Mouse (Mus musculus) T-helper 1 cell (primary cell): ENCODE results near the gene Kctd11.

Source experiments
- in situ Hi-C: fragments of 300-600 bp; cut with MboI, MseI; formaldehyde crosslinking; loops from one replicate; pipeline ENCODE4 v1.15.1; 2025; ENCODE audit warnings: high pct_unique_total_duplicates

Gene Kctd11

DNA sequence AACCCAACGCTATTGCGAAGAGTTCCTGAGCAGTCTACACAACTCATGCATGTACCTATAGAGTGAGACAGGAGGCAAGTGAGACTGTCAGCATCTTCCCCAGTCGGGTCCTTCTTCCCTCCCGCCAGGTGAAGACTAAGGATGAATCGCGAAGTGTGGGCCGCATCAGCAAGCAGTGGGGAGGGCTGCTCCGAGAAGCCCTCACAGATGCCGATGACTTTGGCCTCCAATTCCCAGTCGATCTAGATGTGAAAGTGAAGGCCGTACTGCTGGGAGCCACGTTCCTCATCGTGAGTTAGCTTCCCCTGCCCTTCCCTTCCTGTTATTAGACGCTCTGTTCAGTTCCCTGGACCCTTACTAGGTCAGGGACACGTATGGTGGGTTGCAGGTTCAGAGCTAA, 31.3 kb downstream of the Kctd11 start:
- in situ Hi-C loops, result no loop called here

DNA sequence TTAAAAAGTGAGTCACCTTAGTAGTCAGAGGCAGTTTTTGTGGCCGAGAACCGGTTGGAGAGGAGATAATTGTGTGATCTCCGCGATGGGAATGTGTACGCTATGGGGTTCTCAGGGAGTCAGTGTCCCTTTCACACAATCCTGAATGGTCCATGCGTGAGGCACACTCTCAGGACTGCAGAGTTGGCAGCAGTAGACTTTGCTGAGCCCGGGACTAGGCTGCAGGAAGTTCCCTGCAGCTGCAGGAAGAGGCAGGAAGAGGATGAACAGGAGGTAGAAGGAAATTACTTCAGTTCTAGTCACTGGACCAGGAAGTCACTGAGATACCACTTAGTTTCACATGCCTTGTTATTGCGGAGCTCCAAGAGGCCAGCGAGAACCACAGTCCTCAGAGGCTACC, 32.1 kb downstream of the Kctd11 start:
- in situ Hi-C loops, result no loop called here

DNA sequence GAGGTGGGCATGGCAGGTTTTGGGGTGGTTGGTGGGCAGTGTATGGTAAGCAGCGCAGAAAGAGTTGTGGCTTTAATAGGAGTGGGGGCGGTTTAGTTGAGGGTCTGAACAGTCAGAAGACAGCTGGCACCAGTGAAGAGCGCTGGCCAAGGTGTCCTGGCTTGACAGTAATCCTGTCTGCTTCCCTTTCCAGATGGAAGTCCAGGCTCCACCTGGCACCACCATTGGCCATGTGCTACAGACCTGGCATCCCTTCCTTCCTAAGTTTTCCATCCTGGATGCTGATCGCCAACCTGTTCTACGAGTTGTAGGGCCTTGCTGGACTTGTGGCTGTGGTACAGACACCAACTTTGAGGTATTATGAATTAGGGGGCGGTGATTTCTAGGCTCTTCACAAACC, 33.2 kb downstream of the Kctd11 start:
- in situ Hi-C loops, result no loop called here

DNA sequence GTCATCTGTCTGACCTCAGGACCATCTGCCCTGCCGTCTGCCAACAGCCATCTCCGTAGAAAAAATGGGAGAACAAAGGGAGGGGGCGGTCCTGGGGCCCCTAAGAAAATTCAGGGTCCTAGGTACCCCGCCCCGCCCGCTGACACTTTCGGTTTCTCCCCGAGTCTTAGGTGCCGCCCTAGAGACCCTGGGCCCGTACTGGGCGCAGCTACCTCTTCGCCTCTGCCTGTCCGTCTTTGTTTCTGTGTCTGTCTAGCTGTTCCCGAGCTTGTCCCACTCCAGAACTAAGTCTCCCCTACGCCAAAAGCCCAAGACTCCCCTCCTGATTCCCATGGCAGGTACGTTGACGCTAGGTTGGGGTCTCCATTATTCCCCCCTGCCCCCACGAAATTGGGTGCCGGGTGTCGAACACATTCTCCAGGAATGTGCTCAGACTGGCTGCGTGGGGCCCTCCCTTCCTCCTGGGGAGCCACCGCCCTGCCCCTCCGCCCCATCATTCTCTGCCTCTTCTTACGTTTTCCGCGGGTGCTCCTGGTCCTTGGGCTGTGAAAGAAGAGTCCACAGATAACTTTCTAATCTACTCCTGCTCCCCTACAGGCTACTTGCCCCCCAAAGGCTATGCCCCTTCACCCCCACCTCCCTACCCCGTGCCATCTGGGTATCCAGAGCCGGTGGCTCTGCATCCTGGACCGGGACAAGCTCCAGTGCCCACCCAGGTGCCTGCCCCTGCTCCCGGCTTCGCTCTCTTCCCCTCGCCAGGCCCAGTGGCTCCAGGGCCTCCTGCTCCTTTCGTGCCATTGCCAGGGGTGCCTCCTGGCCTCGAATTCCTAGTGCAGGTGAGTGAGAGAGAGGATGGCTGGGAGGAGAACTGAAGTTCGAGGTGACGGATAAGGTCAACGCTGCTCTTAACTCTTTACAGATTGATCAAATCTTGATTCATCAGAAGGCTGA, 34.2 kb downstream of the Kctd11 start:
- in situ Hi-C loops, result no loop called here

DNA sequence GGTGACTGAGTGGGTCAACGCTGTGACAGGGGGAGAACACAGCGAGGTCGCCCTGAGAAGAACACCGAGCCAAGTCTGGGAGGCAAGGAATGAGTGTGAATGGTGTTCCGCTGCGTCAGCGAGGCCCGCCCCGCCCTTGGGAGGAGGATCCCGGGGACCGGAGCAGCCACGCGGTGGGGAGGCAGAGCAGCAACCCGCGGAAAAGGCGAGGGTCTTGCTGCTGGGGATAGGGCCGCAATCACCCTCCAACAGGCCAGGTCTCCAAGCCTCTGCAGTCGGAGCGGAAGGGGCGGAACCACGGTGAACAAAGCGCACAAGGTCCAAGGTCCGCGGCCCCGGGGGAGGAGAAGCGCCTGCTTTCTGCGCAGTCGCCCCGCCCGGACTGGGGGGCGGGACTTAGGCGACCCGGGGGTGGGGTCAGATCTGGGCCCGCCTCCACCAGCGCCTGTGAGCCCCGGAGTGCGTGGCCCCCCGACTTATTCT, 35.0 kb downstream of the Kctd11 start, which contains the start of gene Plscr3:
TSS of gene Plscr3 (plus strand) at position 179 of the 483 bp plus-strand sequence.
- in situ Hi-C loops, result no loop called here

DNA sequence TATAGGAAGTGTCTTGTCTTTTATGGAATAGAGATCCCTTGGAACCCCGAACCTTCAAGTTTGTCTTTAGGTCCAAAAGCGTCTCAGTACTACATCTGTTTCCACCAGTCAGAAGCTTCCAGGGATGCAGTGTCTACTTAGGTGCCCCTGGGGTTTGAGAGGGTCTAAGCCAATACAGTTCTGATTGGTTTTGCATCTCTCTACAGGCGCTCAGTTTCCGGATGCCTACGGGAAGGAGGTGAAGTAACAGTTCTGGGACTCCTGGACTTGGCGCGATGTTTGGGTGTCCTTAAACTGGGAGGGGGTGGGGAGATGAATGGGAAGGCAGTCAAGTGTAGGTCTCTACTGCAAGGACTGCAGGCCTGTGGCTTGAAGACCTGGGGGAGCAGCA, 42.5 kb downstream of the Kctd11 start:
- in situ Hi-C loops, result no loop called here

DNA sequence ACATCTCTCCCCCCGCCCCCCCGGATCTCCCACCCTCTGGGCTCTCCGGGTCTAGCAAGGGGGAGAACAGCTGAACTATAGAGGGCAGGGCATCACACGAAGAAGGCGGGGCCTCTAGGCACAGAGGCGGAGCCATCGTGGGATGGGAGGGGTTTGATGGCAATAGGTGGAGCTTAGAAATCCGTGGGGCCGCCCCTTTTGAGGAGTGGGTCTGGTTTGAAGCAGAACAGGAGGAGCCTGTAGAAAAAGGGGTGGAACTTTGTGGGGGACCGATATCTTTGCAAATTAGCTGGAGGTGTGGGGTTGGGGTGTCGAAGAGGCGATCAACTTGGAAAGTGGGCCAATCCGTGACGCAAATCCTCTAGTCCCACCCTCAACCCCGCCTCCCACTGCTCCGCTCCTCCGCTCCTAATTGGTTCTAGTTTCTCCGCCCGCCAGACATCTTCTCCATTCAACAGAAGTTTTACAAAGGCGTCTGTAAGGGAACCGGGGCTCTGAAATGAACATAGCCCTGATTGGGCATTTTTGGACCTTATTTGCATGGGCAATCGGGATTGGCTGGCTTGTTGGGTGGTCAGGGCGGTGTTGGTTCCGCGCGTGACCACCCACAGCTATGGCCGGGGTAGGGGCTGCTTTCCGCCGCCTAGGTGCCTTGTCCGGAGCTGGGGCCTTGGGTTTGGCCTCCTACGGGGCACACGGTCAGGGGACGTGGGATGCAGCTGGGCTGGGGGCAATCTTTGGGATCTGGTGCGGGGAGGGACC, 43.1 kb downstream of the Kctd11 start, which contains the start of gene Tmem256:
TSS of gene Tmem256 (plus strand) at position 563 of the 762 bp plus-strand sequence.
- in situ Hi-C loops, result no loop called here

DNA sequence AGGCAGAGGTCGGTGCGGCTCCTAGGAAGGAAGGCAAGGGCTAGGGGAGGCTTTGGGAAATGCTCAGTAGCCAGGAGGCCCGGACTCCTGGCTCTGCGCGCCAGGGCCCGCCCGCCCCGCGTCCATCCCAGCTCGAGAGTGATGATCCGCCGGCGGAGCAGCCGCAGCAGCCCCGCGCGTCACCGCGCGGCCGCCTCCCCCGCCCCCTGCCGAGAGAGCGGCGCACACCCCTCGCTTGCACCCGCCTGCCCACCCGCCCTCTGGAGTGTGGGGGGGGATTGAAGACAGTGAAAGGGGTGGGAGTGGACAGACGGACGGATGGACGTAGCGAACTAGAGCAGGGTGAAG, 43.6 kb downstream of the Kctd11 start, which contains the start of gene Nlgn2:
TSS of gene Nlgn2 (minus strand) at position 181 of the 348 bp plus-strand sequence.
- in situ Hi-C loops, result no loop called here

DNA sequence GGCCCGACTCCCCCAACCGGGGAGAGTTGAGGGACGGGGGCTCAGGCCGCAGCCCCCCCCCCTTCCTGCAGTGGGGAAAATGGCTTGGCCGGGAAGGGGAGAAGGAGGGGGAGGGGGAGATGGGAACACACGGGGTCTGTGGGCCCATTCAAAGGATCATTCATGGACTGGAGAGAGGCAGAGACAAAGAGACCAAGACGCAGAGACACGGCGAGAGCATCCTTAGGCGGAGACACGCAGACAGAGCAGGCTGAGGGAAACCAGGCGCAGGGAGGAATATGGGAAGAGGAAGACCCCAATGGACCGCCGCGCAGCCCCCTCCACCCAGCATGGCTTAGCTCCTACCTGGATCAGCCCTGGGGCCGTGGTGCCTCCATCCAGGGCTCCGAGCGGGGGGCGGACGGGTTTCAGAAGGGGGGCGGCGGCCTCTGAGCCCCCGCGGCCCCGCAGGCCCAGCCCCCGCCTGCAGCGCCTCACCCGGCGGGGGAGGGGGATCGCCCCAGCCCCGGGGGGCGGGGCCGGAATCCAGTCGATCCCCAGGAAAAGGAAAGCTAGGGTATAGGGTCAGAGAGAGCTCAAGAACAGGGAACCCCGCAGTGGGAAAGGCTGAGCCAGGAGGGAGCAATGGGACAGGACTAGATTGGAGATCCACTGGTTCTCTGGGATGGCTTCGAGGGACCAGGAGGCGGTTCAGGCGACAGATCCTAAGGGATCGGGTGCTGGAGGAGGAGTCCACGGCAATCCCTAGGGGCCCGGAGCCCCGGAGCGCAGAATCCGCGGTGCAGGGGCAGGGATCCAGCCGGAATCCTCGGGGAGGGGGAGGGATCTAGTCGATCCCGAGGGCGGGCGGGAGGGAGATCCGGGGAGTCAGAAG, 44.3 kb downstream of the Kctd11 start:
- in situ Hi-C loops, result no loop called here

DNA sequence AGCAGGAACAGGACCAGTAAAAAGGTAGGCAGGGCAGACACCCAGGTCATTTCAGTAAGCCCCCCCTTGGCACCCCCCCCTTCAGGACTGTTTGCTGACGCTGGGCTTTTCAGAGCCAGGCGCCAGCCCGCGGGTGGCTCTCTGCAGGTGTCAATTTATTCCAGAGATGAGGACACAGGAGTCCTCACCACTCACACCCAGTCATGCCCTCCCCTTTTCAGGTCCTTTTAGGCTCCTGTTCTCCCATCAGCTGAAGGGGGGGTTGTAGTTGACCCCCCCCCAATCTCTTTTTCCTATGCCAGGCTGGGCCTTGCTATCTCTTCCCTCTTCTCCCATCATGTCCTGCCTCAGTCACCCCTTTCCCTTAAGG, 45.3 kb downstream of the Kctd11 start:
- in situ Hi-C loops, result no loop called here

DNA sequence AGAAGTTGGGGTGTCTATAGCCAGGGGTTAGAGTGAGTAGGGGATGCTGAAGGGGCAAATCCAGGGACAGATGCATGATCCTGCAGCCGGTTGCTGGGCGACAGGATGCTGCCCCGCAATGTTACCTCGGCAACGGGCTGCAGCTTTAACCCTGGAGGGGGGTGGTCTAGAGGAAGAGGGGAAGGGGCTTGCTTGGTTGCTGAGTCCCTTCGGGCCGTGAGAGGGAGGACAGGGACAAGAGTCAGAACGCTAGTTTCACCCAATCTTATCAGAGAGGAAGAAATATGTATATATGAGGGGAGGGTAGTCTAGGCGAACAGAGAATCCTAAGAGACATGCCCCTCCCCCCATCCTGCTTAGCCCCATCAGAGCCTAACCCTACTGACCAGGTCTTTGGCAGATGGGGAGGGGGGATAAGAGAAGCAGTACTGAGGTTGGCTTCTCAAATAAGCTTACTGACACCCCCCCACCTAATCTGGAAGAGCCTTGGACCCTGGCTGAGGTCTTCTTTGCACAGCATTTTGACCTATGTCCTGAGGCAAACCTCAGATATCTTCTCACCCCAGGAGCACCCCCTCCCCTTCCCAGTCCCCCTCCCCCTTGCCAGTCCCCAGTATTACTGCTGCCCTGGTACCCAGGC, 45.8 kb downstream of the Kctd11 start:
- in situ Hi-C loops, result no loop called here

DNA sequence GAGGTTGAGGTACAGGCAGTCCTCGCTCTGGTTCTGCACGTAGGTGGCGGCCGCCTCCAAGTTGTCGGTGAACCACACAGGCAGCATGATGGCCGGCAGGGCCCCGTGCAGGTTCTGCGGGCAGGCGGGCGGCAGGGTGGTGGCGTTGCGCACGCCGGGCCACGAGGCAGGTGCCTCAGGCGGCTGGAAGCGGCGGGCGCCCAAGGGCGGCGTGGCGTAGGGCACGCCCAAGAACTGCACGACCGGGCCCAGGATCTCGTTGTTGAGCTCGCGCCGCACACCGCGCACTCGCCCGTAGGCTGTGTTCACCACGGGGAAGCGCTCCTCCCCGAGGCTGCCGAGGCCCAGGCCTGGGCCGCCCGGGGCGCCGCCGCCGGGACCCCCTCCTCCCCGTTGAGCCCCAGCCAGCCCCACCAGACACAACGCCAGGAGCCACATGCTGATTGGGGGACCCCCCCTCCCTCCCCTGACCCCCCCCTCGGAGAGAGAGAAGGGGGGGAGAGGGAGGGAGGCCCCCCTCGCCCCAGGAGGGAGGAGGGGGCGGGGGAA, 47.1 kb downstream of the Kctd11 start:
- in situ Hi-C loops, result no loop called here

DNA sequence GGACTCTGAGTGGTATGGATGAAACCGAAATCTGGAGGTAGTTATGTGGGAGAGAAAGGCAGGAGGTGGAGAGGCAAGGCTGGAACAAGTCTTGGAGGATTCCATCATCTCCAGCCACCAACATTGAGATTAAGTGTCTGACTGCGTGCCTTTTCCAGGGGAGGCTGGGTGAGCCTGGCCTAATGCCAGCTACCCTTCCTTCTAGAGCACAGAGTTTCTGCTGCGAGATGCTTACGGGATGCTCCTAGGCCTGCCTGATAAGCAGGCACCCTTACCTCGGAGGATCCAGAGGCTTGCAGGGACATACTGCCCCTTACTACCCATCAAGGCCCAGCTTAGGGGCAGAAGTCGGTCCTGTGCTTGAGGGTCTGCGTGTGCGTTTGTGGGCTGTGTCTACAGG, 47.7 kb downstream of the Kctd11 start:
- in situ Hi-C loops, result no loop called here

DNA sequence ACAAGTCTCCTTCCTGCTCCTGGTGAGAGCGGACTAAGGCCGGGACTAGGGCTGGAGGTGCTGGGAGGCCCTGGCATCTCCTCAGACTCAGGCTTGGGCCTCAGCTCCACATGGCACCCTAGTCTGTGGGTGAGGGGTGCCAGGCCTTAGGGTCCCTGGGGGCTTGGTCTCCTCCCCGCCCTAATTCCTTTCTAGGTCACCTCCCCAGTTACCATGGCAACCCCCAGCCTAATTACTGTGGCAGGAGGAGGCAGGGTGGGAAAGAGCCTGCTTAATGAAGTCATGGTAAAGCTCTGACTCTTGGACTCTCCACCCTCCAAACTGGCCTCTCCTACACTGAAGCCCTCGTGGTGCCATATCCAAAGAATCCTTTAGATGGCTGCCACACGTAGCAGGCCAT, 52.4 kb downstream of the Kctd11 start:
- in situ Hi-C loops, result no loop called here
